Mouse (Mus musculus) lung, embryonic 15.5 days (tissue): ENCODE measurements around the gene Fads6. TPM values are rescaled to one million over a fixed set of nuclear protein-coding genes. Genes with fewer than 3 reads are reported as not detected.

Experiments
- ATAC-seq: fragments of 200-750 bp; cut with Nextera tagmentation; 2 replicates; pipeline ENCODE4 v1.8.0; 2017; ENCODE audit warnings: moderate number of reproducible peaks, borderline replicate concordance; ENCODE audit not compliant: low FRiP score, low TSS enrichment; ENCODE audit errors: extremely low read depth
- H3K27ac ChIP-seq: fragments of 300-500 bp; sonication (generic); 2 replicates; pipeline ENCODE4 v1.5.1; 2015; ENCODE audit warnings: moderate library complexity, mild to moderate bottlenecking, inconsistent platforms
- H3K27me3 ChIP-seq: fragments of 300-500 bp; sonication (generic); 2 replicates; pipeline ENCODE4 v1.6.1; 2015; ENCODE audit warnings: inconsistent platforms
- H3K36me3 ChIP-seq: fragments of 300-500 bp; sonication (generic); 2 replicates; pipeline ENCODE4 v1.6.1; 2015; ENCODE audit warnings: inconsistent platforms
- H3K4me1 ChIP-seq: fragments of 300-500 bp; sonication (generic); 2 replicates; pipeline ENCODE4 v1.6.1; 2015; ENCODE audit warnings: inconsistent platforms
- H3K4me2 ChIP-seq: fragments of 300-500 bp; sonication (generic); 2 replicates; pipeline ENCODE4 v1.6.1; 2015; ENCODE audit warnings: inconsistent platforms, mild to moderate bottlenecking, moderate library complexity
- H3K4me3 ChIP-seq: fragments of 300-500 bp; sonication (generic); 2 replicates; pipeline ENCODE4 v1.5.1; 2015; ENCODE audit warnings: mild to moderate bottlenecking, inconsistent platforms
- H3K9ac ChIP-seq: fragments of 300-500 bp; sonication (generic); 2 replicates; pipeline ENCODE4 v1.6.1; 2015; ENCODE audit warnings: inconsistent platforms
- H3K9me3 ChIP-seq: fragments of 300-500 bp; sonication (generic); 2 replicates; pipeline ENCODE4 v1.6.1; 2016; ENCODE audit warnings: inconsistent platforms
- WGBS: fragments of 180-500 bp; shearing (Covaris S2); methylation state at CpG from one replicate; pipeline ENCODE4 v1.1.7; 2015; 5-methylcytosine and 5-hydroxymethylcytosine counted together
- polyA plus RNA-seq: library from polyadenylated mRNA; unstranded; fragments of >200 nt; fragmentation: Nextera tagmentation; extraction: Ambion mirVana; gene quantifications from 2 replicates; pipeline ENCODE4 v1.2.1, GENCODE M21; 2015

The Fads6 gene
- polyA plus RNA-seq, 1 experiment from 2014 or later, result 0.32 TPM

- no peak overlapping the region for H3K4me2 ChIP-seq
- 2% methylated on average over 20 of the region's 20 CpGs for WGBS
- H3K9me3 ChIP-seq, result no peaks in the 10 kb centered on the region
- H3K4me3 ChIP-seq, result no peak overlapping the region
- H3K9ac ChIP-seq, result no peak overlapping the region
- H3K27ac ChIP-seq, result no peak overlapping the region
- H3K36me3 ChIP-seq, result peaks cover 6% of the 10 kb centered on the region; the same call in 1 of the 2 replicates
- no peak for ATAC-seq
- H3K4me1 ChIP-seq, result peaks cover 24% of the 10 kb centered on the region
- H3K27me3 ChIP-seq, result peaks cover 86% of the 10 kb centered on the region
Observed at GRCm38 (mm10) chr11:115265771-115266399, 31.6 kb downstream of the Fads6 start.

GRCm38 (mm10) chr11:115264862-115265668 lies 32.4 kb downstream of the Fads6 start:
- peaks cover 94% of the 10 kb centered on the region for H3K27me3 ChIP-seq
- H3K36me3 ChIP-seq, result peaks cover 6% of the 10 kb centered on the region; the same call in 1 of the 2 replicates
- H3K4me1 ChIP-seq, result peaks cover 26% of the 10 kb centered on the region
- H3K9ac ChIP-seq, result no peak overlapping the region
- H3K4me3 ChIP-seq, result no peak overlapping the region
- 7% methylated on average over 39 of the region's 39 CpGs for WGBS
- H3K27ac ChIP-seq, result no peak overlapping the region
- no peaks in the 10 kb centered on the region for H3K9me3 ChIP-seq
- peak overlapping the region; percentile 31; the same call in 1 of the 2 replicates for H3K4me2 ChIP-seq
- no peak for ATAC-seq

- peaks cover 33% of the 10 kb centered on the region for H3K4me1 ChIP-seq
Observed at GRCm38 (mm10) chr11:115264136-115264861, 33.2 kb downstream of the Fads6 start.

GRCm38 (mm10) chr11:115262954-115263353 lies 34.5 kb downstream of the Fads6 start:
- H3K4me2 ChIP-seq, result no peak overlapping the region
- no peak for ATAC-seq
- H3K27me3 ChIP-seq, result peaks cover 100% of the 10 kb centered on the region
- H3K4me3 ChIP-seq, result no peak overlapping the region
- no peaks in the 10 kb centered on the region for H3K9me3 ChIP-seq
- 69% methylated on average over 11 of the region's 11 CpGs for WGBS
- no peak overlapping the region for H3K9ac ChIP-seq
- H3K27ac ChIP-seq, result no peak overlapping the region
- peaks cover 39% of the 10 kb centered on the region for H3K4me1 ChIP-seq
- no peaks in the 10 kb centered on the region for H3K36me3 ChIP-seq

More at GRCm38 (mm10) chr11:115264136-115264861, 33.2 kb downstream of the Fads6 start:
- ATAC-seq, result no peak
- 53% methylated on average over 7 of the region's 7 CpGs for WGBS
- no peak overlapping the region for H3K27ac ChIP-seq
- peaks cover 6% of the 10 kb centered on the region; the same call in 1 of the 2 replicates for H3K36me3 ChIP-seq
- H3K4me2 ChIP-seq, result no peak overlapping the region
- no peak overlapping the region for H3K4me3 ChIP-seq
- peaks cover 100% of the 10 kb centered on the region for H3K27me3 ChIP-seq
- H3K9ac ChIP-seq, result no peak overlapping the region
- no peaks in the 10 kb centered on the region for H3K9me3 ChIP-seq

- H3K27me3 ChIP-seq, result peaks cover 99% of the 10 kb centered on the region
- no peak; the same call in 1 of the 2 replicates for ATAC-seq
- H3K27ac ChIP-seq, result no peak overlapping the region
- no peaks in the 10 kb centered on the region for H3K36me3 ChIP-seq
- peaks cover 17% of the 10 kb centered on the region for H3K4me1 ChIP-seq
- H3K4me2 ChIP-seq, result no peak overlapping the region
- no peak overlapping the region for H3K9ac ChIP-seq
- no peak overlapping the region for H3K4me3 ChIP-seq
- 19% methylated on average over 4 of the region's 4 CpGs for WGBS
- no peaks in the 10 kb centered on the region for H3K9me3 ChIP-seq
Observed at GRCm38 (mm10) chr11:115259134-115259533, 38.3 kb downstream of the Fads6 start.

- peaks cover 98% of the 10 kb centered on the region for H3K27me3 ChIP-seq
- no peak for ATAC-seq
- H3K27ac ChIP-seq, result no peak overlapping the region
- no peaks in the 10 kb centered on the region for H3K9me3 ChIP-seq
- H3K4me3 ChIP-seq, result no peak overlapping the region
- H3K4me2 ChIP-seq, result peak overlapping the region; percentile 33
- H3K9ac ChIP-seq, result no peak overlapping the region
- no peaks in the 10 kb centered on the region for H3K36me3 ChIP-seq
- peaks cover 17% of the 10 kb centered on the region for H3K4me1 ChIP-seq
- WGBS, result 16% methylated on average over 59 of the region's 59 CpGs
Observed at GRCm38 (mm10) chr11:115257775-115258510, 39.5 kb downstream of the Fads6 start.

- Histone ChIP-seq H3K27ac (no peak overlapping the region), H3K9me3 (no peaks in the 10 kb centered on the region), H3K27me3 (peaks cover 96% of the 10 kb centered on the region), H3K4me3 (no peak overlapping the region), H3K4me2 (no peak overlapping the region), H3K36me3 (no peaks in the 10 kb centered on the region), H3K4me1 (peaks cover 10% of the 10 kb centered on the region), H3K9ac (no peak overlapping the region)
- WGBS, result 56% methylated on average over 3 of the region's 3 CpGs
- no peak for ATAC-seq
Observed at GRCm38 (mm10) chr11:115251258-115251657, 46.2 kb downstream of the Fads6 start.

GRCm38 (mm10) chr11:115250405-115251090 lies 46.9 kb downstream of the Fads6 start:
- Histone ChIP-seq H3K9ac (no peak overlapping the region), H3K27me3 (peaks cover 95% of the 10 kb centered on the region), H3K4me1 (peaks cover 10% of the 10 kb centered on the region), H3K4me3 (peak overlapping the region; percentile 34), H3K36me3 (no peaks in the 10 kb centered on the region), H3K27ac (no peak overlapping the region), H3K4me2 (peak overlapping the region; percentile 59), H3K9me3 (no peaks in the 10 kb centered on the region)
- no peak for ATAC-seq
- WGBS, result 2% methylated on average over 29 of the region's 36 CpGs

GRCm38 (mm10) chr11:115249721-115250404 lies 47.6 kb downstream of the Fads6 start:
- Histone ChIP-seq H3K4me1 (peaks cover 10% of the 10 kb centered on the region), H3K4me3 (peak overlapping the region; percentile 34), H3K9me3 (no peaks in the 10 kb centered on the region), H3K9ac (no peak overlapping the region), H3K27me3 (peaks cover 88% of the 10 kb centered on the region), H3K4me2 (peak overlapping the region; percentile 59), H3K27ac (no peak overlapping the region), H3K36me3 (no peaks in the 10 kb centered on the region)
- ATAC-seq, result no peak; the same call in 1 of the 2 replicates
- WGBS, result 3% methylated on average over 59 of the region's 63 CpGs

GRCm38 (mm10) chr11:115247945-115248344 lies 49.5 kb downstream of the Fads6 start:
- no peak overlapping the region for H3K9ac ChIP-seq
- 54% methylated on average over 6 of the region's 6 CpGs for WGBS
- peaks cover 10% of the 10 kb centered on the region for H3K4me1 ChIP-seq
- no peak overlapping the region for H3K4me2 ChIP-seq
- no peaks in the 10 kb centered on the region for H3K9me3 ChIP-seq
- H3K27ac ChIP-seq, result no peak overlapping the region
- no peak overlapping the region for H3K4me3 ChIP-seq
- ATAC-seq, result no peak
- H3K36me3 ChIP-seq, result no peaks in the 10 kb centered on the region
- H3K27me3 ChIP-seq, result peaks cover 71% of the 10 kb centered on the region
